Mouse (Mus musculus) hematopoietic stem cell, adult 5-6 weeks (primary cell): ENCODE data around the gene Tekt2. TPM values are rescaled to one million over a fixed set of nuclear protein-coding genes. Genes with fewer than 3 reads are reported as not detected.

Experiments used
- ATAC-seq, 2 experiments: fragments of 125-278 bp in 1 of 2; replicated peaks in 1 of 2; 2 replicates each; pipeline ENCODE4 v1.8.0; 2016 to 2017; ENCODE audit warnings: inconsistent platforms in 2 of 2, mild to moderate bottlenecking in 2 of 2, moderate number of reproducible peaks in 2 of 2, low read depth in 1 of 2, moderate TSS enrichment in 1 of 2; ENCODE audit not compliant: low FRiP score in 2 of 2, poor library complexity in 2 of 2, severe bottlenecking in 2 of 2, insufficient read depth in 1 of 2, low TSS enrichment in 1 of 2
- total RNA-seq: library from RNA; stranded (forward); fragments of 172-1452, 232-1000 nt; gene quantifications from 2 replicates; pipeline ENCODE4 v1.2.3, GENCODE M21; 2017

Tekt2 gene
- total RNA-seq, 1 experiment from 2014 or later, result not detected

GRCm38 (mm10) chr4:126286492-126286891 lies 39.0 kb downstream of the Tekt2 start, which contains the start of gene Col8a2:
Col8a2 (plus strand) TSS chr4:126286793.
- no peak for ATAC-seq

- no peak for ATAC-seq
Observed at GRCm38 (mm10) chr4:126283582-126283981, 41.9 kb downstream of the Tekt2 start.

- no peak for ATAC-seq
Observed at GRCm38 (mm10) chr4:126281706-126282105, 43.8 kb downstream of the Tekt2 start.

- ATAC-seq, result no peak
Observed at GRCm38 (mm10) chr4:126278961-126279360, 46.5 kb downstream of the Tekt2 start.

GRCm38 (mm10) chr4:126278565-126278915 lies 46.9 kb downstream of the Tekt2 start:
- no peak for ATAC-seq

- peak; percentile 79 to 89 for ATAC-seq
Observed at GRCm38 (mm10) chr4:126277906-126278564, 47.5 kb downstream of the Tekt2 start.

GRCm38 (mm10) chr4:126275681-126276131 lies 49.8 kb downstream of the Tekt2 start:
- ATAC-seq, result no peak

- no peak for ATAC-seq
Observed at GRCm38 (mm10) chr4:126275081-126275480, 50.4 kb downstream of the Tekt2 start.

- ATAC-seq, result no peak
Observed at GRCm38 (mm10) chr4:126273753-126274152, 51.7 kb downstream of the Tekt2 start.

Other genes starting within 250 kb of the Tekt2 start
- gene Lsm10, start 229.1 kb downstream of the Tekt2 start, total RNA-seq, result 18.5 and 19.1 TPM in 2 replicates
- gene Stk40, start 221.7 kb downstream of the Tekt2 start, total RNA-seq, result 6.6 and 16.1 TPM in 2 replicates
- 1.7 and 3.3 TPM in 2 replicates for gene Eva1b, start 177.9 kb downstream of the Tekt2 start, total RNA-seq
- 0.89 and 2.4 TPM in 2 replicates for gene Sh3d21, start 162.2 kb downstream of the Tekt2 start, total RNA-seq
- 447 and 515 TPM in 2 replicates for gene Thrap3, start 122.9 kb downstream of the Tekt2 start, total RNA-seq
- gene Map7d1, start 69.3 kb downstream of the Tekt2 start, total RNA-seq, result 28.5 and 40.6 TPM in 2 replicates
- gene Trappc3, start 63.4 kb downstream of the Tekt2 start, total RNA-seq, result 39.9 and 58.4 TPM in 2 replicates
- gene Col8a2, start 38.9 kb downstream of the Tekt2 start, total RNA-seq, result not detected in 2 replicates
- 27.8 and 30.4 TPM in 2 replicates for gene Adprhl2, start 4.0 kb downstream of the Tekt2 start, total RNA-seq
- 7.5 and 13.1 TPM in 2 replicates for gene Ago3, start 103.9 kb upstream of the Tekt2 start, total RNA-seq
- 42.6 and 43.5 TPM in 2 replicates for gene Ago1, start 142.9 kb upstream of the Tekt2 start, total RNA-seq
- 6.3 and 9.4 TPM in 2 replicates for gene Ago4, start 207.8 kb upstream of the Tekt2 start, total RNA-seq
- gene Clspn, start 231.2 kb upstream of the Tekt2 start, total RNA-seq, result 80.7 and 94.8 TPM in 2 replicates